Mouse (Mus musculus): Measurements from ENCODE around the gene Nt5c2.
A peak's percentile ranks its signal among the peaks of the same experiment; 100 is the strongest.

Nt5c2 gene

DNA sequence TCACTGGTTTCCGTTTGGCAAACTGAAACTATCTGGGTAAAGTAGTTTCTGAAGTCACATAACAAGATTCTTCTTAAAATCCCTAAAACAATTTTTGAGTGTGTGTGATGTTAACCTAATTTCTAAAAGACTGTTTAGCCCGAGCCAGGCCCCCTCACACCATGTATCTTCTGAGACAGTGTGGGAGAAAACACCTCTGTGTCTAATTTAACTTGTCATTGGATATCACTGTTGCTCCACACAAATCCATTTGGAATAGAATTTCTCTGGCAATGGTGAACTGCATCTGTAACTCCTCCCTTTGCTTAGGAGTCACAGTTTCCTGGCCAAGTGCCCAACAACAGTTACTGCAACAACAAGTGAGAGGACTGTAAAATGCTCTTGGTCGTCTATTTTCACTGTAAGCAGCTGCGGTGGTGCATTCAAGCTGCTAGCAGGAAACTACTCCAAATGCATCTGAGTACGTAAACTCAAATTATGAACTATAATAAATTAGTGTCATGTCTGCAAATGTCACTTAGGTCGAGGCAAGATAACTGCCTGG is 85.8 kb downstream of the Nt5c2 start:
- DNase-seq (ENCODE audit: low spot score in 2 of 2): peak in 1 of 2 experiments; percentile 46

- no peak for DNase-seq (ENCODE audit: low spot score in 2 of 2)
Observed at GRCm38 (mm10) chr19:46928136-46928535, 86.8 kb downstream of the Nt5c2 start.

GRCm38 (mm10) chr19:46926951-46927350 is 88.0 kb downstream of the Nt5c2 start:
- no peak for DNase-seq (ENCODE audit: low spot score in 2 of 2)

DNA sequence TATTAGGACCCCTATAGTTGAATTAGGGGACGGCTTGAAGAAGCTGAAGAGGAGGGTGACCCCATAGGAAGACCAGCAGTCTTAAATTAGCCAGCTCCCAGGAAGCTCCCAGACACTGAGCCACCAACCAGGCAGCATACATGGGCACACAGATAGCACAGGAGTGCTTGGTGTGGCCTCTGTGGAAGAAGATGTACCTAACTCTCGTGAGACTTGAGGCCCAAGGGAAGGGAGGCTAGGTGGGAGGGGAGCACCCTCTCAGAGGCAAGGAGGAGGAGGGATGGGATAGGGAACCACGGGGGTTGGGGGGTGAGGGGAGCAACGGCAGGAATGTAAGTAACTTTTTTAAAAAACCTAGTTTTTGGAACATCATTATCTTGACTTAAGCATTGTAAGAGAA is 88.6 kb downstream of the Nt5c2 start:
- no peak for DNase-seq (ENCODE audit: low spot score in 2 of 2)

DNA sequence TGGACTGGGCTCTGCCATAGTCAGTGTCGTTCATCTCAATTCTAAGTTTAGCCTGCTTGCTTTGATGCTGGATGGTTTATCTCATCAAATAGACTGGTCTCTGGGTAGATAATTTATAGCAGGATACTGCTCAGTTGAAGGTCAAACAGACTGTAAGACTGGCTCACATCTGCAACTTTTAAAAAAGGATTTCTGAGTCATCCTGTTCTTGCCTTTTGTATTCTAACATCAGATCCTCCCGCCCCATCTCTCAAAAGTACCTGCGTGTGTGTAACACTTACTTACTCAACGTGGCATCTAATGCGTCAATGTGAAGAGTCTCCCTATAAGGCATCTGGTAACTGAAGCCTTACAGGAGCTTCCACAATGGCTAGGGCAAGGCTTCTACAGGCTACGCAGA is 94.4 kb downstream of the Nt5c2 start:
- no peak for DNase-seq (ENCODE audit: low spot score in 2 of 2)

GRCm38 (mm10) chr19:46915406-46916080 is 99.4 kb downstream of the Nt5c2 start:
- DNase-seq (ENCODE audit: low spot score in 2 of 2): no peak

- no peak for DNase-seq (ENCODE audit: low spot score in 2 of 2)
Observed at GRCm38 (mm10) chr19:46913626-46914025, 101.3 kb downstream of the Nt5c2 start.

GRCm38 (mm10) chr19:46911492-46911891 is 103.5 kb downstream of the Nt5c2 start:
- DNase-seq (ENCODE audit: low spot score in 2 of 2): no peak

DNA sequence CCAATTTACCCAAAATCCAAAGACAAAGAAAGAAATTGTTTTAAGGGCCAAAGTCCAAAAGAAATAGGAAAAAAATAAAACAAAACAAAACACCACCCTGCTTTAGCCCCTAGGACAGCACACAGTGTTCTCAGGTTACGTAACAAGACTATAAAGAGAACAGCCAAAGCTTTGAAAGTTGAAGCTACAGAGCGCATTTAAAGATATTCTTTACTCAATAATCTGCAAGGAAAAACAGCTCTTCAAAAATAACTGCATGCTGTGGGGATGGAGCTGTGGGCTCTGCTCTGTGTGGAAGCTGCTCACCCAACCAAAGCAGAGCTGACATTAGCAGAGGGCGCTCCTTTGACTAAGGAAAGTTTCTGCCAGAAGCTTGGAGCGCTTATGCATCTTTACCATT is 106.0 kb downstream of the Nt5c2 start:
- no peak for DNase-seq (ENCODE audit: low spot score in 2 of 2)

DNA sequence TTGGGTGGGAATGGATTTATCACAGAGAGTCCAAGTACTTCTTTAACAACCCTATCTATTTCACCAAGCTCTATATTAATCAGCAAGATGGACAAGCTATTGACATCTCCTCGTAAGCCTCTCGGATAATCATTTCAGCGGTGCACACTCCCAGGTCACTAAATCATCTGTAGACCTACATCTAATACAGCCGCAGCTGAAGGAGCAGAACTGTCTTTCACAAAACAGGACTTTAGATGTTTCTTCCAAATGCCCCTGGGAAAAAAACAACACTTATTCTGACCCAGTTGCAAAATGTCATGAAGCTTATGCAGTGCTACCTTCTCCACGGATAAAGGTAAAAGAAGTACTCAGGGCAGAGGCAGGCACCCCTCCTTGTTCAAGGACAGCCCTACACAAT is 106.7 kb downstream of the Nt5c2 start:
- no peak for DNase-seq (ENCODE audit: low spot score in 2 of 2)

DNA sequence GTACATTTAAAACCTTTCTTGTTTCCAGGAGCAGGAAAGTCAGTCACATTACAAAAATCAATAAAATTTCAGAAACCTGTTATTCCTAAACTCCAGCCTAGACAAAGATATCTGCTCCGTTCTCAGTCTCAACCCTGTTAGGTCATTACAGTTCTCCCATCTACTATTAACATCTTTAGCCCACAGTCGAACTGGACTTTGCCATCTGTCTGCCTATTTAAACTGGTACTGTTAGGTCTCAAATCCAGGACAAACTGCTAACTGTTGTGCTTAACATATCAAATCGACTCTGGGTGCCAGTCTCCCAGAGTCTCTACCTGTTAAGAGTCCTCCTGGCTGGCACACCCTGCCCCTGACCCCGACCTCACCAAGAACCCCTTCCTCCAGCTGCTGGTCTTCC is 109.0 kb downstream of the Nt5c2 start:
- DNase-seq (ENCODE audit: low spot score in 2 of 2): no peak

- DNase-seq (ENCODE audit: low spot score in 2 of 2): no peak
Observed at GRCm38 (mm10) chr19:46905383-46905782, 109.6 kb downstream of the Nt5c2 start.

- no peak for DNase-seq (ENCODE audit: low spot score in 2 of 2)
Observed at GRCm38 (mm10) chr19:46904907-46905306, 110.0 kb downstream of the Nt5c2 start.

DNA sequence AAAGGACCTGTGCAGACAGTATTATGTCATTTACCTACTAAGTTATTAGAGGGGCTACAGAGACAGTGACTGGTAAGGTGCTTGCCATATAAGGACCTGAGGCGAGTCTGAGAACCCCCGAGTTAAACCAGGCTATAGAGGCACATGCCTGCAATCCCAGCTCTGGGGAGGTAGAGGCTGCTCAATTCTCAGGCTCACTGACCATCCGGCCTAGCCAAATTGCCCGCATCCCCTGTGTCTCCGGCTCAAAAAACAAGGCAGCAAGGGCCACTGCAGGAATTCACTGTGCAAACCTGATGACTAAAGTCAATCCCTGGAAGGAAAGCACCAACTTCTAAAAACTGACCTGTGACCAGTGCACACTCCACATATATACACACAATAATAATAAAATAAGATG is 111.6 kb downstream of the Nt5c2 start:
- DNase-seq (ENCODE audit: low spot score in 2 of 2): no peak

- DNase-seq (ENCODE audit: low spot score in 2 of 2): no peak
Observed at GRCm38 (mm10) chr19:46901323-46901722, 113.6 kb downstream of the Nt5c2 start.

DNA sequence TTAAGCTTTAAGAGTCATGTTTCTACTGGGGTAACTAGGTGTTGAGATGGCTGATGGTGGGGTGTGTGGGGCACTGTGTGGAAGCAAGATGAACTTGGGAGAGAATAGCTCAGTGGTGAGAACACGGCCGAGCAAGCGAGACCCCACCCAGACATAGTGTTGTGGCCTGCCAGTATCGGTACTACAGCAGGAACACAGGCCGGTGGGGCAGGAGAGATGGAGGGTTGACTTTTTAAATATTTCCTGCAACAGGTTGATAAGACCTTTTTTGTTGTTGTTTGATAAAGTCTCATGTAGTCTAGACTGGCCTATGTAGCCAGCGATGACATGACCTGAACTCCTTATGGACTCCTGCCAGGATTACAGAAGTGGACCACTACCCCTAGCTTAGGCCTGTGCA is 114.2 kb downstream of the Nt5c2 start:
- no peak for DNase-seq (ENCODE audit: low spot score in 2 of 2)

GRCm38 (mm10) chr19:46899871-46900270 is 115.1 kb downstream of the Nt5c2 start:
- no peak for DNase-seq (ENCODE audit: low spot score in 2 of 2)

- no peak for DNase-seq (ENCODE audit: low spot score in 2 of 2)
Observed at GRCm38 (mm10) chr19:46899306-46899705, 115.6 kb downstream of the Nt5c2 start.

GRCm38 (mm10) chr19:46898222-46898621 is 116.7 kb downstream of the Nt5c2 start:
- DNase-seq (ENCODE audit: low spot score in 2 of 2): no peak

- no peak for DNase-seq (ENCODE audit: low spot score in 2 of 2)
Observed at GRCm38 (mm10) chr19:46897135-46897534, 117.8 kb downstream of the Nt5c2 start.

DNA sequence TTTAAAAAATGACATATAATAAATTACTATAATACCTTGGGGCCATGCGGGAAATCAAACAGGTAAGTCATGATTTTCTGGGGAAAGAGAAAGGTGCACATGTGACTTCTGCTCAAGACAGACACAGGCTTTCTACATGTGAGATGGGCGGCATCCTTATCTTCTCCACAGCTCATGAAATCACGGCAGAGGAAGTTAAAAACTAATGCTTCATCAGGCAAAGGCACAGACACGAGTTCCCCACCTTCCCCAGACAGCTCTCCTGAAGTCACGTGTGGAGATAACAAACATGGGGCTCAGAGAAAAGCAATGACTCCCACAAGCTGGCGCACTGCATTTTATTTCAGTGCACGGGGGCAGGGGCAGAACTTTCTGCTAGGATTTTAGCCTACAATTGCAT is 121.5 kb downstream of the Nt5c2 start:
- no peak for DNase-seq (ENCODE audit: low spot score in 2 of 2)

GRCm38 (mm10) chr19:46892856-46893255 is 122.1 kb downstream of the Nt5c2 start:
- DNase-seq (ENCODE audit: low spot score in 2 of 2): no peak

- DNase-seq (ENCODE audit: low spot score in 2 of 2): no peak
Observed at GRCm38 (mm10) chr19:46890657-46891056, 124.3 kb downstream of the Nt5c2 start.

GRCm38 (mm10) chr19:46889666-46890065 is 125.3 kb downstream of the Nt5c2 start:
- DNase-seq (ENCODE audit: low spot score in 2 of 2): no peak

Measured in spleen, postnatal 10 days (tissue).